Mouse (Mus musculus) WW6 (cell line): ENCODE results near the gene Gm364.

ENCODE experiments used
- DNase-seq: peaks from one replicate; pipeline ENCODE4 v3.0.0-alpha.2; 2013; ENCODE audit warnings: low read depth, low spot score

Gene Gm364

GRCm38 (mm10) chrX:57408769-57409168 lies at the start of gene Gm364:
Gm364 (plus strand) TSS chrX:57409154.
- no peak for DNase-seq

GRCm38 (mm10) chrX:57359316-57359715 lies 49.6 kb upstream of the Gm364 start:
- DNase-seq = no peak

GRCm38 (mm10) chrX:57364891-57365569 lies 43.9 kb upstream of the Gm364 start:
- DNase-seq = no peak

- no peak for DNase-seq
Observed at GRCm38 (mm10) chrX:57372965-57373364, 36.0 kb upstream of the Gm364 start.

GRCm38 (mm10) chrX:57373543-57373942 lies 35.4 kb upstream of the Gm364 start:
- DNase-seq = no peak

GRCm38 (mm10) chrX:57374029-57374428 lies 34.9 kb upstream of the Gm364 start:
- DNase-seq = no peak

- DNase-seq = no peak
Observed at GRCm38 (mm10) chrX:57377096-57377495, 31.9 kb upstream of the Gm364 start.

- DNase-seq = no peak
Observed at GRCm38 (mm10) chrX:57378579-57378978, 30.4 kb upstream of the Gm364 start.

- DNase-seq = no peak
Observed at GRCm38 (mm10) chrX:57380915-57381314, 28.0 kb upstream of the Gm364 start.

- peak; percentile 49 for DNase-seq
Observed at GRCm38 (mm10) chrX:57392367-57393246, 16.3 kb upstream of the Gm364 start, which contains the start of gene Rbmx. Rbmx (minus strand) TSS chrX:57393036.

- no peak for DNase-seq
Observed at GRCm38 (mm10) chrX:57393412-57393811, 15.5 kb upstream of the Gm364 start.

GRCm38 (mm10) chrX:57401388-57401787 lies 7.6 kb upstream of the Gm364 start:
- no peak for DNase-seq

GRCm38 (mm10) chrX:57403651-57404050 lies 5.3 kb upstream of the Gm364 start:
- no peak for DNase-seq

- no peak for DNase-seq
Observed at GRCm38 (mm10) chrX:57431610-57432009, 22.7 kb downstream of the Gm364 start.

- DNase-seq = no peak
Observed at GRCm38 (mm10) chrX:57433897-57434296, 24.9 kb downstream of the Gm364 start.

- no peak for DNase-seq
Observed at GRCm38 (mm10) chrX:57503634-57504033, 94.7 kb downstream of the Gm364 start, which contains the start of gene Gpr101. Gpr101 (minus strand) TSS chrX:57503757.

- DNase-seq = no peak
Observed at GRCm38 (mm10) chrX:57506247-57506646, 97.3 kb downstream of the Gm364 start.

GRCm38 (mm10) chrX:57521117-57522095 lies 112.5 kb downstream of the Gm364 start:
- DNase-seq = no peak
